Mouse (Mus musculus): ENCODE data around the gene Fat4. TPM values are rescaled to one million over a fixed set of nuclear protein-coding genes. Genes with fewer than 3 reads are reported as not detected.

The Fat4 gene
- total RNA-seq, 1 experiment from 2014 or later: 18.7 TPM

- DNase-seq: no peak
These were observed 21.1 kb downstream of the Fat4 start for GRCm38 (mm10) chr3:38907676-38908425.

- no peak for DNase-seq
These were observed 21.8 kb downstream of the Fat4 start for GRCm38 (mm10) chr3:38908426-38909111.

GRCm38 (mm10) chr3:38912768-38913487, 26.2 kb downstream of the Fat4 start:
- DNase-seq: no peak

- DNase-seq: no peak
These were observed 26.9 kb downstream of the Fat4 start for GRCm38 (mm10) chr3:38913488-38914105.

- no peak for DNase-seq
These were observed 32.2 kb downstream of the Fat4 start for GRCm38 (mm10) chr3:38918926-38919325.

- no peak for DNase-seq
These were observed 34.3 kb downstream of the Fat4 start for GRCm38 (mm10) chr3:38921031-38921430.

GRCm38 (mm10) chr3:38923251-38923686, 36.5 kb downstream of the Fat4 start:
- DNase-seq: no peak

- no peak for DNase-seq
These were observed 41.4 kb downstream of the Fat4 start for GRCm38 (mm10) chr3:38928076-38928686.

GRCm38 (mm10) chr3:38928751-38929150, 42.0 kb downstream of the Fat4 start:
- DNase-seq: no peak

GRCm38 (mm10) chr3:38934780-38935179, 48.0 kb downstream of the Fat4 start:
- DNase-seq: no peak

GRCm38 (mm10) chr3:38936485-38936884, 49.7 kb downstream of the Fat4 start:
- DNase-seq: no peak

- no peak for DNase-seq
These were observed 50.4 kb downstream of the Fat4 start for GRCm38 (mm10) chr3:38937159-38937558.

GRCm38 (mm10) chr3:38938136-38938535, 51.4 kb downstream of the Fat4 start:
- peak; percentile 22 for DNase-seq

GRCm38 (mm10) chr3:38939573-38939972, 52.8 kb downstream of the Fat4 start:
- DNase-seq: peak; percentile 19

GRCm38 (mm10) chr3:38940327-38940726, 53.6 kb downstream of the Fat4 start:
- DNase-seq: no peak

- no peak for DNase-seq
These were observed 58.4 kb downstream of the Fat4 start for GRCm38 (mm10) chr3:38945157-38945556.

- DNase-seq: peak; percentile 42
These were observed 61.0 kb downstream of the Fat4 start for GRCm38 (mm10) chr3:38947706-38948105.

- no peak for DNase-seq
These were observed 65.9 kb downstream of the Fat4 start for GRCm38 (mm10) chr3:38952602-38953001.

- peak; percentile 39 for DNase-seq
These were observed 67.5 kb downstream of the Fat4 start for GRCm38 (mm10) chr3:38954196-38954595.

GRCm38 (mm10) chr3:38956012-38956648, 69.4 kb downstream of the Fat4 start:
- DNase-seq: no peak

- DNase-seq: no peak
These were observed 70.4 kb downstream of the Fat4 start for GRCm38 (mm10) chr3:38957186-38957585.

GRCm38 (mm10) chr3:38962328-38962727, 75.6 kb downstream of the Fat4 start:
- no peak for DNase-seq
